Mouse (Mus musculus) limb, embryonic 15.5 days (tissue): Measurements from ENCODE around the gene Pno1. TPM values are rescaled to one million over a fixed set of nuclear protein-coding genes. Genes with fewer than 3 reads are reported as not detected.
"Not testable (repeated sequence)": the region's sequence is repeated elsewhere in the genome, so short reads cannot be mapped to it uniquely, and the experiment has no call there.

Source experiments
- ATAC-seq: fragments of 200-750 bp; cut with Nextera tagmentation; 2 replicates; pipeline ENCODE4 v1.8.0; 2017; ENCODE audit warnings: low read depth, moderate TSS enrichment; ENCODE audit not compliant: insufficient number of reproducible peaks, low FRiP score, low TSS enrichment
- H3K27ac ChIP-seq: fragments of 300-500 bp; sonication (generic); 2 replicates; pipeline ENCODE4 v1.5.1; 2015; ENCODE audit warnings: moderate library complexity, mild to moderate bottlenecking, inconsistent platforms
- H3K27me3 ChIP-seq: fragments of 300-500 bp; sonication (generic); 2 replicates; pipeline ENCODE4 v1.6.1; 2015; ENCODE audit warnings: inconsistent platforms
- H3K36me3 ChIP-seq: fragments of 300-500 bp; sonication (generic); 2 replicates; pipeline ENCODE4 v1.6.1; 2015; ENCODE audit warnings: inconsistent platforms
- H3K4me1 ChIP-seq: fragments of 300-500 bp; sonication (generic); 2 replicates; pipeline ENCODE4 v1.6.1; 2015; ENCODE audit warnings: inconsistent platforms
- H3K4me2 ChIP-seq: fragments of 300-500 bp; sonication (generic); 2 replicates; pipeline ENCODE4 v1.6.1; 2015; ENCODE audit warnings: mild to moderate bottlenecking, inconsistent platforms
- H3K4me3 ChIP-seq: fragments of 300-500 bp; sonication (generic); 2 replicates; pipeline ENCODE4 v1.5.1; 2015; ENCODE audit warnings: mild to moderate bottlenecking, inconsistent platforms
- H3K9ac ChIP-seq: fragments of 300-500 bp; sonication (generic); 2 replicates; pipeline ENCODE4 v1.6.1; 2015; ENCODE audit warnings: inconsistent platforms
- H3K9me3 ChIP-seq: fragments of 300-500 bp; sonication (generic); 2 replicates; pipeline ENCODE4 v1.6.1; 2016; ENCODE audit warnings: inconsistent platforms
- WGBS: fragments of 180-500 bp; shearing (Covaris S2); methylation state at CpG from one replicate; pipeline ENCODE4 v1.1.7; 2015; 5-methylcytosine and 5-hydroxymethylcytosine counted together
- polyA plus RNA-seq: library from polyadenylated mRNA; unstranded; fragments of >200 nt; fragmentation: Nextera tagmentation; extraction: Ambion mirVana; gene quantifications from 2 replicates; pipeline ENCODE4 v1.2.1, GENCODE M21; 2015

Pno1 gene
- 62.3 and 63.6 TPM in 2 replicates for polyA plus RNA-seq

DNA sequence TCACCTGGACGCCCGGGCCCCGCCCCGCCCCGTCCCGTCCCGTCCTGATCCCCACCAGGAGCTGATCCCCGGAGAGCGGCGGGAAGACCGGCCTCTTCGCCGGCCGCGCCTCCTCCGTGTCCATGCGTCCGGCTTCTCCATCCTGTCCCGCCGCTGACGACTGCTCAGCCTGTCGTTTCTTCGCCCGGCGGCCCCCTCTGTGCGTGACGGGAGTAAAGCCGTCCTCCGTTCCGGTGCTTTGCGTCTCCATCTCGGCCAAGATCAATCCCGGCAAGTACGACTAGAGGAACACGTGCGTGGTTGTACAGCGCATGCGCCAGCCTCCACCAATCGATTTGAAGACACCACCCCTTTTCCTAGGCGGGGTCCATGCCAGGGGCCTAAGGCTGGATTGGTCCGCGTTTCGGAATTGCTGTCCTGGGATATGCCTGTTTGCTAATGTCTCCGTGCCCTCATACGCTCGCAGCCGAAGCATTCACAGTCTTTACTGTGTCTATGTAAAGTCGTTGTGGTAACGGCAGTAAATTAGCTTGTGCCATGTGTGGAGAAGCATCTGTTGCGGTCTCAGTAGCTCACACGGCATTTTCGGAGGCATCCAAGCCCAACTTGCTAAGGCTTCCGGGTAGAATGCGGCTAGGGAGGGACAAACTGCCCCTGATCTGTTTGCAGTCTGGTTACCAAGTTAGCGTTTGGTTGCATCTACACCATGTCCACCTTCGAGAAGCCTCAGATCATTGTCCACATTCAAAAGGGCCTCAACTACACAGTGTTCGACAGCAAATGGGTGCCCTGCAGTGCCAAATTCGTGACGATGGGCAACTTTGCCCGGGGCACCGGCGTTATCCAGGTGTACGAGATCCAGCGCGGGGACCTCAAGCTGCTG, at the start of gene Pno1:
Pno1 (minus strand) TSS at position 311 of the 883 bp plus-strand sequence.
- WGBS, result under 1% methylated on average over 63 of the region's 65 CpGs
- peaks cover 22% of the 10 kb centered on the region for H3K36me3 ChIP-seq
- ATAC-seq, result peak; percentile 97
- H3K27ac ChIP-seq, result peak within 1 kb of the TSS; percentile 90
- peak within 1 kb of the TSS; percentile 71 for H3K9ac ChIP-seq
- H3K9me3 ChIP-seq, result no peaks in the 10 kb centered on the region
- H3K27me3 ChIP-seq, result no peaks in the 10 kb centered on the region
- H3K4me2 ChIP-seq, result peak within 1 kb of the TSS; percentile 59
- peaks cover 14% of the 10 kb centered on the region for H3K4me1 ChIP-seq
- peak within 1 kb of the TSS; percentile 65 for H3K4me3 ChIP-seq

DNA sequence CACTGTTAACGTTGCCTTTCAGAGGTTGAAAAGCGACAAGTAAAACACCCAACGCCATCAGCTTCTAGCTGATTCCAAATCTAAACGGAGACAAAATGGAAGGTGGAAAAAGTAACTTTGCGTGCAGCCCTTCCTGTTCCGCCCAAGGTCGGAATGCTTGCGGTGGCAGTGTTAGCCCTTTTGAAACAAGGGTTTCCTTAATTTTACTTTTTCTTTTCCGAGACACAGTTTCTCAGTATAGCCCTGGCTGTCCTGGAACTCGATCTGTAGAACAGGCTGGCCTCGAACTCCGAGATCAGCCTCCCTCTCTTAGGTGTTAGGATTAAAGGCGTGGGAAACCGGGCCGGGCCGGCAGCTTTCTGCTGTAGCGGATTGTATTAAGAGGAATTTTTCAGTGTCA, 46.5 kb upstream of the Pno1 start:
- H3K9me3 ChIP-seq, result no peaks in the 10 kb centered on the region
- WGBS, result under 1% methylated on average over 17 of the region's 17 CpGs
- no peak for ATAC-seq
- H3K9ac ChIP-seq, result peak overlapping the region; percentile 93
- H3K4me3 ChIP-seq, result peak overlapping the region; percentile 86
- H3K4me1 ChIP-seq, result peaks cover 8% of the 10 kb centered on the region
- no peaks in the 10 kb centered on the region for H3K27me3 ChIP-seq
- peak overlapping the region; percentile 52 for H3K4me2 ChIP-seq
- peak overlapping the region; percentile 93 for H3K27ac ChIP-seq
- no peaks in the 10 kb centered on the region for H3K36me3 ChIP-seq

DNA sequence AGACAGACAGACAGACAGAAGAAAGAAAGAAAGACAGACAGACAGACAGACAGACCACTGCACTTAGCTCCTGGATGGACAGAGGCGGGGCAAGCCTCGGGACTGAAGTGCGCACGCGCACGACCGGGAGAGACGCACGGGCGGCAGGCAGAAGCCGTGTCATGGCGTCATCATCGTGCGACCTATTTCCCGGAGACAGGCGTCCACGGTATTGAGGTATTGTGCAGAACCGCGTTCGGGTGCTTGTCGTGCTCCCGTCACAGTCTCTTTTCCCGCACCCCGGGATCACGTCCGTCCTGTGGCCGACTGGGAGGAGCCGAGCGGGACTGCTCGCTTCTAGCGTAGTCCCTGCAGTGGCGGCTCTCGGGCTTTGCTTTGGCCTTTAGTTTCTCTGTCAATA, 46.1 kb upstream of the Pno1 start, which contains the start of gene C1d:
C1d (plus strand) TSS at position 137 of the 400 bp plus-strand sequence.
- Histone ChIP-seq H3K27ac (peak within 1 kb of the TSS; percentile 93), H3K9ac (peak within 1 kb of the TSS; percentile 93)
- under 1% methylated on average over 33 of the region's 33 CpGs for WGBS

GRCm38 (mm10) chr11:17256813-17257365, 45.5 kb upstream of the Pno1 start:
- no peaks in the 10 kb centered on the region for H3K9me3 ChIP-seq
- peaks cover 8% of the 10 kb centered on the region for H3K4me1 ChIP-seq
- H3K9ac ChIP-seq, result no peak overlapping the region
- no peaks in the 10 kb centered on the region for H3K27me3 ChIP-seq
- no peaks in the 10 kb centered on the region for H3K36me3 ChIP-seq
- H3K4me3 ChIP-seq, result peak overlapping the region; percentile 86
- peak; percentile 41; the same call in 1 of the 2 replicates for ATAC-seq
- peak overlapping the region; percentile 52 for H3K4me2 ChIP-seq
- H3K27ac ChIP-seq, result 0 out of 2 replicates have a peak overlapping the region, but pooled peaks have one; percentile 93
- WGBS, result 52% methylated on average over 8 of the region's 8 CpGs

More for the DNA sequence above, 46.1 kb upstream of the Pno1 start, which contains the start of gene C1d:
- ATAC-seq, result peak; percentile 83
- Histone ChIP-seq H3K4me1 (peaks cover 8% of the 10 kb centered on the region), H3K36me3 (no peaks in the 10 kb centered on the region), H3K4me2 (peak within 1 kb of the TSS; percentile 52), H3K9me3 (no peaks in the 10 kb centered on the region), H3K4me3 (peak within 1 kb of the TSS; percentile 86), H3K27me3 (no peaks in the 10 kb centered on the region)

- no peak overlapping the region for H3K4me2 ChIP-seq
- H3K36me3 ChIP-seq, result no peaks in the 10 kb centered on the region
- H3K4me3 ChIP-seq, result no peak overlapping the region
- H3K9ac ChIP-seq, result no peak overlapping the region
- no peaks in the 10 kb centered on the region for H3K9me3 ChIP-seq
- no peak for ATAC-seq
- no peaks in the 10 kb centered on the region for H3K4me1 ChIP-seq
- H3K27ac ChIP-seq, result no peak overlapping the region
- H3K27me3 ChIP-seq, result no peaks in the 10 kb centered on the region
Observed at GRCm38 (mm10) chr11:17248715-17249114, 37.3 kb upstream of the Pno1 start.

DNA sequence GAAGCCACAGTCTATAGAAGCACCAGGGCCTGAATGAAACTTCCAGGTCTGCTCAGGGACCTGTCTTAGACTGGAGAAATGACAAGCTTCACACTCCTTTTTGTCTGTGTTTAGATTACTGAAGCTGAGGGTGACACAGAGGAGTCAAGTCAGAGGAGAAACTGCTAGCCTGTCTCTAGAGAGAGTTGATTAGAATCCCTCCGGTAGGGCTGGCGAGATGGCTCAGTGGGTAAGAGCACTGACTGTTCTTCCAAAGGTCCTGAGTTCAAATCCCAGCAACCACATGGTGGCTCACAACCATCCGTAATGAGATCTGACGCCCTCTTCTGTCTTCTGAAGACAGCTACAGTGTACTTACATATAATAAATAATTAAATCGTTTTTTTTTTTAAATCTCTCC, 27.2 kb upstream of the Pno1 start:
- H3K36me3 ChIP-seq, H3K9ac ChIP-seq, H3K9me3 ChIP-seq, H3K4me1 ChIP-seq, H3K4me3 ChIP-seq, H3K4me2 ChIP-seq, H3K27ac ChIP-seq, H3K27me3 ChIP-seq, ATAC-seq: not testable (repeated sequence)
- WGBS, result 83% methylated on average over 5 of the region's 5 CpGs

GRCm38 (mm10) chr11:17236449-17237037, 25.2 kb upstream of the Pno1 start:
- Histone ChIP-seq H3K4me3 (no peak overlapping the region), H3K36me3 (peaks cover 25% of the 10 kb centered on the region), H3K4me2 (no peak overlapping the region), H3K9ac (no peak overlapping the region), H3K4me1 (no peaks in the 10 kb centered on the region), H3K9me3 (no peaks in the 10 kb centered on the region), H3K27me3 (no peaks in the 10 kb centered on the region), H3K27ac (no peak overlapping the region)
- ATAC-seq, result no peak
- 80% methylated on average over 5 of the region's 5 CpGs for WGBS

- H3K27me3 ChIP-seq, result no peaks in the 10 kb centered on the region
- no peaks in the 10 kb centered on the region for H3K9me3 ChIP-seq
- ATAC-seq, result no peak
- peaks cover 31% of the 10 kb centered on the region for H3K36me3 ChIP-seq
- H3K27ac ChIP-seq, result no peak overlapping the region
- WGBS, result 61% methylated on average over 5 of the region's 5 CpGs
- H3K4me1 ChIP-seq, result no peaks in the 10 kb centered on the region
- no peak overlapping the region for H3K4me3 ChIP-seq
- no peak overlapping the region for H3K4me2 ChIP-seq
- no peak overlapping the region for H3K9ac ChIP-seq
Observed at GRCm38 (mm10) chr11:17232792-17233191, 21.4 kb upstream of the Pno1 start.

DNA sequence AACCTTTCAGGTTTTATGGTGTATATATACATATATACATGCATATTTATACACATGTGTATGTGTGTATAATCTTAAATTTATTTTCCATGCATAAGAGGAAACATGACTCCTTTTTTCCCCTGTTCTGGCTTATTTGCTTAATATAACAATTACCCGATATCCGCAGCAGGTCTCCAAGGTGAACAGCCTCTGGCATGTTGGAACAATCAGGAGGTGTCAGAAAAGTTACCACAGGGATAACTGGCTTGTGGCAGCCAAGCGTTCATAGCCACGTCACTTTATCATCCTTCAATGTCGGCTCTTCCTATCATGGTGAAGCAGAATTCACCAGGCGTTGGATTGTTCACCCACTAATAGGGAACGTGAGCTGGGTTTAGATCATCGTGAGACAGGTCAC, 9.8 kb upstream of the Pno1 start:
- H3K9ac ChIP-seq, result no peak overlapping the region
- H3K27me3 ChIP-seq, result no peaks in the 10 kb centered on the region
- H3K4me3 ChIP-seq, result no peak overlapping the region
- H3K27ac ChIP-seq, result no peak overlapping the region
- no peaks in the 10 kb centered on the region for H3K4me1 ChIP-seq
- ATAC-seq, result no peak
- H3K4me2 ChIP-seq, result no peak overlapping the region
- no peaks in the 10 kb centered on the region for H3K9me3 ChIP-seq
- 94% methylated on average over 8 of the region's 8 CpGs for WGBS
- H3K36me3 ChIP-seq, result peaks cover 27% of the 10 kb centered on the region

GRCm38 (mm10) chr11:17215475-17215874, 4.1 kb upstream of the Pno1 start:
- ATAC-seq, result no peak
- H3K4me2 ChIP-seq, result no peak overlapping the region
- H3K27ac ChIP-seq, result no peak overlapping the region
- H3K4me3 ChIP-seq, result no peak overlapping the region
- 83% methylated on average over 3 of the region's 3 CpGs for WGBS
- no peak overlapping the region for H3K9ac ChIP-seq
- no peaks in the 10 kb centered on the region for H3K9me3 ChIP-seq
- no peaks in the 10 kb centered on the region for H3K27me3 ChIP-seq
- peaks cover 10% of the 10 kb centered on the region; the same call in 1 of the 2 replicates for H3K4me1 ChIP-seq
- 0 out of 2 replicates have a peak, but pooled peaks cover 1% of the 10 kb centered on the region for H3K36me3 ChIP-seq

DNA sequence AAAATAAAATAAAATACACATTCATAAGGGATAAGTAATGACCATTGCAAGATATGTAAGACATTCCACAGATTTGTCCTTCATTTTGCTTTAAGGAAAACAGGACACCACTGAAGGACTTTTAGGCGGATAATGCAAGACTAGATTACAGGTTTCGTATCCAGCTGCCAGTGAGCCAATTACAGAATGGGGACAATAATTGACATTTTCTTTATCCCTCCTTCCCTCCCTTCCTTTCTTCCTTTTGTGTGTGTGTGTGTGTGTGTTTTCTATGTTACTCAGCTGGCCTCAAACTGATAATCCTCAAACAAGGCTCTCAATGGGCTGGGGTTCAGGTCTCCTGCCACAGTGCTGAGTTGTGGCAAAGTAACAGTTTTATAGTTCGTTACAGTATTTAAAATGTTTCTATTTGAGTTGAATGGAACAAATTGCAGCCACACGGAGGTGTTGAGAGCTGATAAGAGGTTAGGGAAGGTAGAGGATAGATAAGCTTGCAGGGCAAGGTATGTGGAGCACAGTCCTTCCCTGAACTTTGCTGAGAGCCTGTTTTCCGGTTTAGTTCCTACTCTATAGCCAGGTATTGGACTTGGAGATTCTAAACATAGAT, 1.6 kb upstream of the Pno1 start:
- WGBS, result 76% methylated on average over 5 of the region's 5 CpGs
- Histone ChIP-seq H3K4me1 (peaks cover 14% of the 10 kb centered on the region), H3K27me3 (no peaks in the 10 kb centered on the region), H3K9ac (no peak overlapping the region), H3K4me2 (peak overlapping the region; percentile 59; the same call in 1 of the 2 replicates), H3K36me3 (peaks cover 14% of the 10 kb centered on the region), H3K9me3 (no peaks in the 10 kb centered on the region), H3K4me3 (no peak overlapping the region), H3K27ac (no peak overlapping the region)
- ATAC-seq, result no peak
